Mouse (Mus musculus) frontal cortex, adult (tissue): ENCODE results near the gene Magi1.

Source experiments
- ATAC-seq: cut with Nextera tagmentation; 2 replicates; pipeline ENCODE4 v1.9.2; 2017; ENCODE audit warnings: mild to moderate bottlenecking, moderate library complexity, mixed read lengths; ENCODE audit not compliant: low TSS enrichment

Gene Magi1

DNA sequence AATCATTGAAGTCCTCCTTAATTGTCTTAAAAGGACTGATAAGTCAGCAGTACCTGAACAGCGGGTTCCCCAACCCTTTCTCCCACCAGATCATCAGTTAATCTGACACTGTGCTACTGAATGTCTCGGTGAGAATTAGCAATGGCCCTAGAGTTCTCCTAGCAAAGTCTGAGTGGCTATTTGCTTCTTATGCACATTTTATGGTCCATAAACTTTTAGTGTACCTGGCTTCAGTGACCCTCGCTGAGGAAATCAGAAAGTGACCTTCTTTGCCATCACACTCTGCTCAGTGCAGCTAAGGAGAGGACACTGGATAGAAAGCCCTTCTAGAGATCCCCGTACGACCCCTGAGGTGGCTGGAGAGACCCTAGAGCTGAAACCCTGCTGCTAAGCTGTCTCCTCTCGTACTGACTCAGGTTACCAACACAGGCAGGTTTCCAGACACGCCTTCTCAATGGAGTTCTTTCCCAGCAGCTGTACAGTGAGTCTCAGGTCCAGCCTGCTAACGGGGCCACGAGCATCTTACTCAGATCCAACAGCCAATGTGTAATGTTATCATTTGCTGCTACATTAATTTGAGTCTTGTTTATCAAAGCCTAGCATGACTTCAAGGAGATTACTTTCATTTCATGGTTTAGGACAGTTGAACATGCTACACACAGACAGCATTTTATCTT is 461.4 kb downstream of the Magi1 start:
- ATAC-seq: no peak

- no peak for ATAC-seq
Observed at GRCm38 (mm10) chr6:93821512-93821911, 462.2 kb downstream of the Magi1 start.

GRCm38 (mm10) chr6:93819888-93820287 is 463.8 kb downstream of the Magi1 start:
- ATAC-seq: peak; percentile 86

GRCm38 (mm10) chr6:93819282-93819681 is 464.4 kb downstream of the Magi1 start:
- no peak for ATAC-seq

- ATAC-seq: no peak
Observed at GRCm38 (mm10) chr6:93818494-93818893, 465.2 kb downstream of the Magi1 start.

GRCm38 (mm10) chr6:93805407-93805936 is 478.2 kb downstream of the Magi1 start:
- peak; percentile 48 for ATAC-seq

DNA sequence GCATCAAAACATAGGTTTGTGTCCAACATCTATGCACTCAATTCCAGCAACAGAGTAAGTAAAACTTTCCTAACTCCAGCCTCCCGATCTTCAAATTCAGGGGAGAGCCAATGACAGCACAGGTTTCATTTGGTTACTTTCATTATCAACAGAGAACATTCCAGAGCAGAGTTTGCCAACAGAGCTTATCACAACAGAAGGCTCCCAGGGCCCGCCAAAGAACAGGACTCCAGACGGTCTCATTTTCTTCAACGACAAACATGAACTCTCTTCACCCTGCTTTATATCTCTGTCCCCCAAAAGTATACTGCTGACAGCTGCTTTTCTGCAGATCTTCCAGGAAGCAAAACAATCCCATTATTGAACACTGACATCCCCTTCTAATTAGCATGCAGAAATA is 481.3 kb downstream of the Magi1 start:
- ATAC-seq: no peak

GRCm38 (mm10) chr6:93800465-93800864 is 483.3 kb downstream of the Magi1 start:
- ATAC-seq: no peak

DNA sequence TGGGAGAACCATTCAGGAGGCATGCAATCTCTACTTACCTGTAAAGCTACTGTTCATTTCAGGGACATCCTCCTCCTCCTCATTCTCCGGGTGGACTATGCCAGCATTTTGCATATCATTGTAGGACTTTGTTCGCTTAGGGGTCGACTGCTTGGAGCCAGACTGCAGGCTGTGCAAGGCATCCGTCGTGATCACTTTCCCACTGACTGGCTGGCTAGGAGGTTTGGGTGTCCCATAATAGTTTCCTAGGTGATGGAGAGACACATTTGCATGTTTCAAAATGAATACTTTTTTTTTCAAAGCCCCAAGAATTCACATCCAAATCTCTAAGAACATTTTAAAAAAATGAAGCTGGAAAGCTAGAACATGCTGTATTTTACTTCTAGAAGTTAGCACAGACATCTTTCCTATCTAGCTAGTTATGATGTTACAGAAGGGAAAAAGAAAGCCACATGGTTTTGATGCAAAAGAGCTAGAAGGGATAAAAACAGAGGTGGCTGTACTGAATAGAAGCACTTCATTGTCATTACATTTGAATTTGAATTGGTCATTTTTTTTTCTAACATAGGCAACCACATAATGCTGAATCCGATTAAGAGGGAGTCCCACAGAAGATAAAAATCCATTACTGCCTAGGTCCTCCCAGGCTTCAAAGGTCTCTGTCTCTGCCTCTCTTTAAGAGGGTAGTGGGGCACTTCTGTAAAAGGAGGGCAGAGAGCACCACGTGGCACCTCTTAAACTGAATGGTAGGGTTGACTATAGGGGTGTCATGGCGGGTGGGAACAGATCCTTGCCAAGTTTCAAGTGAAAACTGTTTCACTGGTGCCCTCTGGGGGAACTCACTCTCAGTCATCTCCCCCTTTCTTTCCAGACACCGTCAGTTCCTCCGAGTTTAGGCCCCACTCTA is 491.2 kb downstream of the Magi1 start:
- peak; percentile 77 for ATAC-seq

- peak; percentile 45 for ATAC-seq
Observed at GRCm38 (mm10) chr6:93789721-93790120, 494.0 kb downstream of the Magi1 start.

GRCm38 (mm10) chr6:93787042-93787441 is 496.7 kb downstream of the Magi1 start:
- ATAC-seq: peak; percentile 91

- ATAC-seq: no peak
Observed at GRCm38 (mm10) chr6:93786220-93786619, 497.5 kb downstream of the Magi1 start.

DNA sequence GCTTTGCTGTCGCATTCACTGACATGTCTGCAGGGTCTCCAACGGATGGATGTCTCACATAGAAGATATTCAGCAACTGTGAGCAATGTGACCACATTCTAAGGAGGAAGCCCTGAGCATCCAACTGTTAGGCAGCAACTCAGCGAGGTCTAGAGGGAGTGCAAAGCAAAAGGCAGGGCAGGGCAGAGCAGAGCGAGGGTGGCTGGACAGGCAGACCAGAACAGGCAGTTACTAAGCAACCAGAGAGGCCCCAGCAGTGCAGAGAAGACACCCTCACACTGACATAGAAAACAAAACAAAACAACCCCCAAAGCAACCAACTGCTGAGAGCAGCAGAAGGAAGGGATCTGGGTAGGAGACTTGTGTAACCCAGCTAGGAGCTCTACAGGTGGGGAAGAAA is 512.6 kb downstream of the Magi1 start:
- ATAC-seq: peak; percentile 47; the same call in 1 of the 2 replicates

DNA sequence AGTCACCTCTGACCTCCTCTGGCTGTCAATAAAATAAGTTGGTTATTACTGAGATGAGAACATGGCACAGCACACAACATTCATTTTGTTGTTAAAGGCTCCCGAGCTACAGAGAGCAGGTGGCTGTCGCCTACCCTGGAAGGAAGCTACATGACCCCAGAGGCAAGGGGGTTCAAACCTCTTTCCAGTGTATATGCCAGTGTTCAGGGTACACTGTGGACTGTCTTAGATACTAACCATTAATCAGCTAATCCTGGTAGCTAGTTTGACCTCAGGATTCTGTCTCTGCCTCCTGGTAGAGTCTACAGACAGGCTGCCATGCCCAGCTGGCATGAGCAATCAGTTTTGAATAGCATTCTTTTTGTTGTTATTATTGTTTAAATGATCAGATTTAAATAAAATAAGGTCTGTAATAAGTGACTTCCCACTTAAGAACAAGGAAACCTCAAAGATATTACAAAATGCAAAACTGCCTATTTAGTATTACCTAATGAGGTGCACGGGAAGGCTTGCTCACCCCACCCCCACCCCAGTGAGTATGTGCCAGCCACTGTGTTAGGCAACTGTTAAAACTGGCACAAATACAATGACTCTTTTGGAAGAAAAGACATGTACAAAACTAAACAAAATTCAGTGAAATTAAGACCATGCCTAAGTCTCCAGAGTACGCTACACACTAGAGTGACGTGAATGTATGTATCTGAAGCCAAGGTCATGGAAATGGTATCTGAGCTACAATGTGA is 513.3 kb downstream of the Magi1 start:
- ATAC-seq: no peak

GRCm38 (mm10) chr6:93758114-93758513 is 525.6 kb downstream of the Magi1 start:
- no peak for ATAC-seq

DNA sequence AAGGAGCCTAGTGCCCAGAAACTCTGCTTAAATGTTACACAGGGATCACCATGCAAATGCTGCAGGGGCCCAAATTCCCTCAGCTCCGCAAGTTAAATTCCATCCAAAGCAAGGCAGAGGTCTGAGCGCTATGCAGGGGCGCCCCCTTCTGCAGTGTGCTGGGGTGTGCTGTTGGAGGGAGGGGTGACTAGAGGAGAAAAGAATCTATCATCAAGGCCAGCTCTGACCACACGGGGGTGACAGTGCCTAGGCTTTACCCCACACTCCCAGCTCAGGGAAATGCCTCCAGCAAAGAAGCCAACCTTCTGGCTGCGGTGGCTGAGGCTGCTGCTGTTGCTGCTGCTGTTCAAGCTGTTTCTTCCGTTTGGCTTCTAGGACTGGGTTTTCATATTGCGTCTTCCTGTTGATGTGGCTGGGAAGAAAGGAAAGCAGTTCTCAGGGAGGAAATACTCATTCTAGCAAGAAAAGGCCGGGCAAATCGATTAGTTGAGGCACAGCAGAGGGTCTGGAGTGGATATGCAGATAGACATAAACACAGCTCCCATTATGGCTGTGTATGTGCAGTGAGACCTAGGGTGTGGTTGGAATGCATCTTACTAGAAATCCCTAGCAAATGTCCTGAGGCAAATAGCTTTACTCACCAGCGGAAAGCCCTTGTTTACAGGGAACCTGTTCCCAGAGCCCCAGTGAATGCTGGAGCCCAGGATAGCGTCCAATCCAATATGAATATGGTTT is 526.2 kb downstream of the Magi1 start:
- peak; percentile 100 for ATAC-seq

DNA sequence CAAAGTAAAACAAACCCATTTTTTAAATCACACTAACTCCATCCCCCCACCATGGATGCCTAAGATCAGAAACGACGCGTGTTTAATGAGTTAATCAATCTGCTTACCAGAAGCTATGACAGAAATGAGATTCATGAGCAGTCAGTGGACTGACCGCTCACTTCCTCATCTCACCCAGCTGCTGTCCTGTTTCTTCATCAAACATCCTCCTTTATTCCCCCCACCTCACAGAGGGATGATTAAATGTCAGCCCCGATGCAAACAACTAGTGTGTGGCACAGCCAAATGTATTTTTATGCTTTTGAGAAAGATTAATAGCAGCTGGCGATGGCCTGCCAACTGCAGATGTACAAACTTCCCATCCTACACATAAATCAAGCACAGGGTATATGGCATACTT is 540.6 kb downstream of the Magi1 start:
- no peak for ATAC-seq

DNA sequence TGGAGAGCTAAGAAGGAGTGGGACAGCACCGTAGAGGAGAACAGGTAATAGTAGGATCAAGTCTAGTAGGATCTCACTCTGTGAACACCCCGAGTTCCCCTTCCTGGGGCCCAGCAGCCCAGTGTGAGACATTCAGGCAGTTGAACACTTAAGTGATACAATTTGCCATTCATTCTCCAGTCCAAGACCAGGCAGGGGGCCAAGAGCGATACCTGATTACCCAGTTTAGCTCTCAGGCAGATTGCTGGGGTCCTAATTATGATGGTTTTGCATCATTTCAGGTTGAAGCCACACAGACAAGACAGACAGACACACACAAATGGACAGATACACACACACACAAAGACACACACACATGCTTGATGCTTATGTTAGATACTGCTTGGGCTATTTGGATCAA is 543.9 kb downstream of the Magi1 start:
- ATAC-seq: no peak

DNA sequence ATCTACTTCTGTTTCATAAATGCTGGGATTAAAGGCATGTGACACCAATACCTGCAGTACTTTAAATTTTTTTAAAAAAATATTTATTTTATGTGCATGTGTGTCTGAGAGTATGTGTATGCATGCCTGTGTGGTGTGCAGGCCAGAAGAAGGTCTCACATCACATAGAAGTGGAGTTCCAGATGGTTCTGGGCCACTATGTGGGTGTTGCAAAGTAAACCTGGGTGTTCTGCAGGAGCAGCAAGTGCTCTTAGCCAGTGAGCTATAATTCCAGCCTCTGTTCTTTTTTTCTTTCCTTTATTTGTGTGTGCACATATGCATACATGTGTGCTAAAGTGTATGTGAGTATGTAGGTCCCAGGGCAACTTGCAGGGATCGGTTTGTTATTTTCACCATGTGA is 546.6 kb downstream of the Magi1 start:
- no peak for ATAC-seq

DNA sequence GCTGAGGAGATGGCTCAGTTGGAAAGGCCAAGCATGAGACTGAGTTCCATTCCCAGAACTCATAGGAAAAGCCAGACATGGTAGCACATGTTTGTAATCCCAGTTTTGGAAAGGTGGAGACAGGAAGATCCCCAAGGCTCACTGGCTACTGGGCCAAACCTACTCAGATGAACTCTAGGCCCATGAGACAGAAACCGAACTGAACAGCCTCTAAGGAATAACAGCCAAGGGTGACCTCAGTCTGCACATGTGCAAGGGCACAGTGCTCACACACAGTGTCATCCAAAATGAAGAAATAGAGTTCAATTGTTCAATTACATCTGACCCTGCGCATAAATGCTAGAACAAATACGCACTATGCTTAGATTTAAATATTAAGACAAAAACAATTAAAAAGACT is 547.6 kb downstream of the Magi1 start:
- ATAC-seq: no peak; the same call in 1 of the 2 replicates

- peak; percentile 79 for ATAC-seq
Observed at GRCm38 (mm10) chr6:93733800-93734199, 549.9 kb downstream of the Magi1 start.
